In genomic region chr17:75281345-75281744, GRCm38 (mm10) we compare ENCODE assay signal across 18 mouse cellular contexts.
DNase-seq lines count a peak whose midpoint lies in the region; ATAC-seq lines count a peak whose summit lies in the region.
"Had no signal": no experiment of that assay in that cellular context is flagged by ENCODE, and none has a peak within 500 bp of the region (broad histone marks: within the 10 kb centered on the region; RNA-seq: fewer than 3 reads in every experiment).

No protein-coding gene starts in this region.

- peak; percentile 64 for ATAC-seq in granulocyte monocyte progenitor cell, adult 5-6 weeks (replicated peaks; ENCODE audit: poor library complexity, severe bottlenecking)
- ATAC-seq: forebrain, embryonic 14.5 days; Patski had no signal

- DNase-seq in heart, adult 11 months: peak; percentile 51
- DNase-seq in heart, postnatal 25 days (ENCODE audit: low spot score): no peak
- peak; percentile 18 for DNase-seq in lung, postnatal 25 days (ENCODE audit: low spot score)
- peak; percentile 44 for DNase-seq in retina, embryonic 14.5 days (ENCODE audit: low spot score)
- DNase-seq in left cerebral cortex, adult 8-10 months (ENCODE audit: low spot score in 2 of 2): no peak
- DNase-seq in kidney, adult 18-20 months: no peak
- no peak for DNase-seq in spleen, postnatal 14 days (ENCODE audit: low spot score in 2 of 2)
- DNase-seq: adrenal gland, adult 2 months; adrenal gland, postnatal 25 days; cerebellum, adult 18-20 months; cerebellum, adult 9-11 months; embryo, embryonic 11 days; gastrocnemius, postnatal 36 days; heart, adult 2 months; heart, postnatal 14 days had no signal

- intact Hi-C loops in heart, postnatal 25 days (cut with DNase I): no loop called here

Comparison
In these comparisons a context has a peak if more than half of its experiments do, and no peak if none do; other contexts are left out.
1. DNase-seq: peak in heart, adult 11 months (single experiment), lung, postnatal 25 days (single experiment) and retina, embryonic 14.5 days (single experiment); none in heart, postnatal 25 days (single experiment), left cerebral cortex, adult 8-10 months (0 of 2), kidney, adult 18-20 months (single experiment) and spleen, postnatal 14 days (0 of 2).